Mouse (Mus musculus): ENCODE data around the gene Pcif1.

- TF ChIP-seq POLR2A (IDR thresholded peaks at IDR 0.05; ENCODE audit: low read depth, low read length) (no peak), CTCF (IDR thresholded peaks at IDR 0.05; ENCODE audit: borderline replicate concordance, insufficient read depth, low read length) (no peak)
Observed at GRCm38 (mm10) chr2:164890411-164891049, 11.4 kb downstream of the Pcif1 start.
